Mouse (Mus musculus): ENCODE measurements around the gene Bsn. TPM values are rescaled to one million over a fixed set of nuclear protein-coding genes. Genes with fewer than 3 reads are reported as not detected.

The Bsn gene
- polyA plus RNA-seq, 1 experiment from 2014 or later = 0.06 TPM

DNA sequence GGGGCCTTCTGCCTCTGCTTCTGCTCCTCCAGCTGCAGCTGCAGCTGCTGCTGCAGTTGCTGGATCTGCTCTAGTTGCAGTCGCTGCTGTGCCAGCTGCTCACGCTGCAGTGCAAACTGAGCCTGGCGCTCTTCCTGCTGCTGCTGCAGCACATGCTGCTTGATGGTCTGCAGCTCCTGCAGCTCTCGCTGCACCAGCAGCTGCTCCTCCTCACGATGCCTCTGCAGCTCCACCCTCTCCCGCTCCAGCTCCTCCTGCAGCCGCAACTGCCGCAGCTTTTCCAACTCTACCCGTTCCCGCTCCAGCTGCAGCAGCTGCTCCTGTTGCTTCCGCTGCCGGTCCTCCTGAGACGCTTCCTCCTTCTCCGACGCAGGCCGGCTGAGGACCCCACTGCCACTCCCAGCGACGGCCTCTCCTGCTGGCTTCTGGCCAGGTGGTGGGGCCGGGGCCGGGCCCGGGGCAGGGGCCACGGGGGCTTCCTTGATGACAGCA is 79.0 kb downstream of the Bsn start:
- H3K27ac ChIP-seq (ENCODE audit: low read length) = no peak overlapping the region
- H3K4me1 ChIP-seq (ENCODE audit: insufficient read depth, low read depth, low read length) = peaks cover 7% of the 10 kb centered on the region
- H3K9ac ChIP-seq (replicated peaks; ENCODE audit: low read depth) = no peak overlapping the region
- peak overlapping the region; percentile 43 for H3K4me2 ChIP-seq (replicated peaks; ENCODE audit: low read depth, low read length)
- no peaks in the 10 kb centered on the region for H3K36me3 ChIP-seq (ENCODE audit: insufficient read depth, low read length)
- no peaks in the 10 kb centered on the region for H3K27me3 ChIP-seq (replicated peaks; ENCODE audit: insufficient read depth, low read length)
- H3K4me3 ChIP-seq (ENCODE audit: low read depth, low read length) = peak overlapping the region; percentile 15
- 6% methylated on average over 22 of the region's 22 CpGs for WGBS
- H3K9me3 ChIP-seq (ENCODE audit: low read length) = no peaks in the 10 kb centered on the region
- TF ChIP-seq EP300 (IDR thresholded peaks at IDR 0.05) = no peak
- no peak for TF ChIP-seq CTCF (IDR thresholded peaks at IDR 0.05)
- DNase-seq (ENCODE audit: low spot score) = peak; percentile 35
- no peak for ATAC-seq

DNA sequence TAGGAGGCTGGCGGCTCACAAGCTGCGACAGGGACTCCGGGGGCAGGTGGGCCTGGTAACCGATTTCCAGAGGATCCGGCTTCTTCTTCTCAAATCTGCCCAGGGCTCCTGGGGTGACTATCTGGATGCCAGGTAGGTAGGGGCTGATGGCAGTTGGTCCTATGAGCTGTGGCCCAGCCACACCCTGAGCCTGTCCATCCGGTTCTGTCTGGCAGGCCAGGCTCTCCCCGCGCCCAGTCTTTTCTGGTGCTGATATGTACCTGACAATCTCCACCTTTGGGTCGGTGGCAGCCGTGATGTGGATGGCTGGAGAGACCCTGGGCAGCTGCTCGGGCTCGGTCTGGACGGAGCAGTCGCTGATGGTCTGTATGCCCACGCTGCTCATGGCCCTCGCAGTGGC is 80.0 kb downstream of the Bsn start:
- TF ChIP-seq EP300 (IDR thresholded peaks at IDR 0.05) = no peak
- no peak for TF ChIP-seq CTCF (IDR thresholded peaks at IDR 0.05)
- ATAC-seq (no peak), DNase-seq (ENCODE audit: low spot score) (no peak)
- Histone ChIP-seq H3K27me3 (replicated peaks; ENCODE audit: insufficient read depth, low read length) (no peaks in the 10 kb centered on the region), H3K4me1 (ENCODE audit: insufficient read depth, low read depth, low read length) (peaks cover 7% of the 10 kb centered on the region), H3K9me3 (ENCODE audit: low read length) (no peaks in the 10 kb centered on the region), H3K27ac (ENCODE audit: low read length) (no peak overlapping the region), H3K36me3 (ENCODE audit: insufficient read depth, low read length) (no peaks in the 10 kb centered on the region), H3K4me3 (ENCODE audit: low read depth, low read length) (no peak overlapping the region), H3K4me2 (replicated peaks; ENCODE audit: low read depth, low read length) (no peak overlapping the region; the same call in 1 of the 2 replicates), H3K9ac (replicated peaks; ENCODE audit: low read depth) (no peak overlapping the region)
- 73% methylated on average over 16 of the region's 16 CpGs for WGBS

- ATAC-seq = no peak
- 88% methylated on average over 16 of the region's 16 CpGs for WGBS
- Histone ChIP-seq H3K27me3 (replicated peaks; ENCODE audit: insufficient read depth, low read length) (no peaks in the 10 kb centered on the region), H3K4me1 (ENCODE audit: insufficient read depth, low read depth, low read length) (peaks cover 7% of the 10 kb centered on the region), H3K9me3 (ENCODE audit: low read length) (no peaks in the 10 kb centered on the region), H3K27ac (ENCODE audit: low read length) (no peak overlapping the region), H3K4me2 (replicated peaks; ENCODE audit: low read depth, low read length) (no peak overlapping the region), H3K36me3 (ENCODE audit: insufficient read depth, low read length) (no peaks in the 10 kb centered on the region), H3K4me3 (ENCODE audit: low read depth, low read length) (no peak overlapping the region), H3K9ac (replicated peaks; ENCODE audit: low read depth) (no peak overlapping the region)
- no peak for TF ChIP-seq CTCF (IDR thresholded peaks at IDR 0.05)
- TF ChIP-seq EP300 (IDR thresholded peaks at IDR 0.05) = no peak
- DNase-seq (ENCODE audit: low spot score) = no peak
Observed at GRCm38 (mm10) chr9:108107867-108108266, 82.3 kb downstream of the Bsn start.

DNA sequence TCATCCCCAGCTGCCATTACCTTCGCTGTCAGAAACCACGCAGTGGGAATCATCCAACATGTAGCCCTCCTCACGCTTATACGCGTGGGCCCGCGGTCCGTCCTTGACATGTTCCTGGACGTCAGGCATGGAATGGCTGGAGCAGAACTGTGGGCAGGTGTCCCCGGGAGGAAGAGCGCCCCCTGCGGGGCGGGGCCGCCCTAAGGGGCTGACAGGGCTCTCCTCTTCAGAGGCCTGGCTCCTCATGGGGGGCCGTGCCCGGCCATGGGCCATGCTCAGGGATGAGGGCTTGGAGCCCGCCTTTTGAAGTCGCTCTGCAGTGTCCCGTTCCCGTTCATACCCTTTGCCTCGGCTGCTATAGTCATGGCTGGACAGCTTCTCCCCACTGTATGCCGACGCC is 84.1 kb downstream of the Bsn start:
- H3K9ac ChIP-seq (replicated peaks; ENCODE audit: low read depth) = no peak overlapping the region
- H3K4me2 ChIP-seq (replicated peaks; ENCODE audit: low read depth, low read length) = no peak overlapping the region
- H3K9me3 ChIP-seq (ENCODE audit: low read length) = no peaks in the 10 kb centered on the region
- DNase-seq (ENCODE audit: low spot score) = no peak
- no peak overlapping the region for H3K4me3 ChIP-seq (ENCODE audit: low read depth, low read length)
- no peaks in the 10 kb centered on the region for H3K36me3 ChIP-seq (ENCODE audit: insufficient read depth, low read length)
- TF ChIP-seq CTCF (IDR thresholded peaks at IDR 0.05) (no peak), EP300 (IDR thresholded peaks at IDR 0.05) (no peak)
- peaks cover 7% of the 10 kb centered on the region for H3K4me1 ChIP-seq (ENCODE audit: insufficient read depth, low read depth, low read length)
- no peak overlapping the region for H3K27ac ChIP-seq (ENCODE audit: low read length)
- no peaks in the 10 kb centered on the region for H3K27me3 ChIP-seq (replicated peaks; ENCODE audit: insufficient read depth, low read length)
- 86% methylated on average over 23 of the region's 23 CpGs for WGBS
- no peak for ATAC-seq

DNA sequence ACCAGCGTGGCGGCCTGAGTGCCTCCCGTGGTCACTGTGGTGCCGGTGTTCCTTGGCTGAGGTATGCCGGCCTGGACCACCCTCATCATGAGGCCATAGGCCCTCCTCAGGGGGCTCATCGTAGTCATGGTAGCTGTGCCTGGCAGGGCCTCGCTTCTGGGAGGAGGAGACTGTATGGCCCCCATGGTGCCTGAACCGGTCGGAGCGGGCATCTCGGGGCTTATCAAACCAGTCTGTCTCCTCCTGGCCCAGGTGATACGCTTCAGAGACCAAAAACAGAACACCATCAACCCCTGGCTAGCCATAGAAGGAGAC is 84.7 kb downstream of the Bsn start:
- ATAC-seq (no peak), DNase-seq (ENCODE audit: low spot score) (no peak)
- no peak overlapping the region for H3K9ac ChIP-seq (replicated peaks; ENCODE audit: low read depth)
- no peak overlapping the region for H3K4me3 ChIP-seq (ENCODE audit: low read depth, low read length)
- no peak for TF ChIP-seq EP300 (IDR thresholded peaks at IDR 0.05)
- no peak for TF ChIP-seq CTCF (IDR thresholded peaks at IDR 0.05)
- no peaks in the 10 kb centered on the region for H3K36me3 ChIP-seq (ENCODE audit: insufficient read depth, low read length)
- no peak overlapping the region for H3K4me2 ChIP-seq (replicated peaks; ENCODE audit: low read depth, low read length)
- WGBS = 87% methylated on average over 12 of the region's 12 CpGs
- no peak overlapping the region for H3K27ac ChIP-seq (ENCODE audit: low read length)
- no peaks in the 10 kb centered on the region for H3K27me3 ChIP-seq (replicated peaks; ENCODE audit: insufficient read depth, low read length)
- H3K9me3 ChIP-seq (ENCODE audit: low read length) = no peaks in the 10 kb centered on the region
- H3K4me1 ChIP-seq (ENCODE audit: insufficient read depth, low read depth, low read length) = peaks cover 1% of the 10 kb centered on the region; the same call in 1 of the 2 replicates

GRCm38 (mm10) chr9:108104766-108105548 is 85.2 kb downstream of the Bsn start:
- no peak overlapping the region for H3K9ac ChIP-seq (replicated peaks; ENCODE audit: low read depth)
- no peak for DNase-seq (ENCODE audit: low spot score)
- no peaks in the 10 kb centered on the region for H3K9me3 ChIP-seq (ENCODE audit: low read length)
- ATAC-seq = 0 out of 2 replicates have a peak, but pooled peaks have one; percentile 32
- no peak overlapping the region for H3K4me3 ChIP-seq (ENCODE audit: low read depth, low read length)
- H3K27me3 ChIP-seq (replicated peaks; ENCODE audit: insufficient read depth, low read length) = no peaks in the 10 kb centered on the region
- no peaks in the 10 kb centered on the region for H3K36me3 ChIP-seq (ENCODE audit: insufficient read depth, low read length)
- WGBS = 52% methylated on average over 30 of the region's 31 CpGs
- H3K27ac ChIP-seq (ENCODE audit: low read length) = no peak overlapping the region
- H3K4me2 ChIP-seq (replicated peaks; ENCODE audit: low read depth, low read length) = no peak overlapping the region
- H3K4me1 ChIP-seq (ENCODE audit: insufficient read depth, low read depth, low read length) = no peaks in the 10 kb centered on the region
- TF ChIP-seq CTCF (IDR thresholded peaks at IDR 0.05) (no peak), EP300 (IDR thresholded peaks at IDR 0.05) (no peak)
